Mouse (Mus musculus): Measurements from ENCODE around the gene Vsx1. TPM values are rescaled to one million over a fixed set of nuclear protein-coding genes. Genes with fewer than 3 reads are reported as not detected.

Gene Vsx1
- total RNA-seq, 2 experiments from 2014 or later, result 0.11 TPM; not detected in 1

GRCm38 (mm10) chr2:150635877-150636446 is 53.2 kb downstream of the Vsx1 start:
- DNase-seq (ENCODE audit: extremely low spot score in 1 of 2, low spot score in 2 of 2), result no peak
- no peak overlapping the region for H3K4me3 ChIP-seq
- intact Hi-C loops (cut with DNase I), result no loop called here
- H3K27ac ChIP-seq, result no peak overlapping the region
- no peak for TF ChIP-seq CTCF (IDR thresholded peaks at IDR 0.05)

Other genes starting within 250 kb of the Vsx1 start
- gene Zfp442, start 237.9 kb downstream of the Vsx1 start, total RNA-seq (2021), result 1 to 10 TPM; 6.4 to 8.3 TPM
- under 1 TPM in 1 of 2 experiments, not detected in 1; 0.23 TPM for gene Zfp345, start 204.3 kb downstream of the Vsx1 start, total RNA-seq (2021)
- not detected for gene Cst7, start 118.9 kb downstream of the Vsx1 start, total RNA-seq (2021)
- gene Apmap, start 80.8 kb downstream of the Vsx1 start, total RNA-seq (2021), result 10 to 100 TPM; 49.5 to 56.7 TPM
- gene Acss1, start 20.9 kb downstream of the Vsx1 start, total RNA-seq (2021), result 10 to 100 TPM; 18.5 to 21.5 TPM
- 10 to 100 TPM; 46.5 to 51.5 TPM for gene Entpd6, start 59.7 kb upstream of the Vsx1 start, total RNA-seq (2021)
- 100 to 1,000 TPM; 126 to 127 TPM for gene Pygb, start 97.4 kb upstream of the Vsx1 start, total RNA-seq (2021)
- gene Abhd12, start 215.4 kb upstream of the Vsx1 start, total RNA-seq (2021), result 100 to 1,000 TPM; 298 to 305 TPM
- 1 to 10 TPM in 1 of 2 experiments, under 1 TPM in 1; 0.65 to 1.6 TPM for gene Gins1, start 216.0 kb upstream of the Vsx1 start, total RNA-seq (2021)

Data from left cerebral cortex, adult 2 months (tissue).